In the genomic region with DNA sequence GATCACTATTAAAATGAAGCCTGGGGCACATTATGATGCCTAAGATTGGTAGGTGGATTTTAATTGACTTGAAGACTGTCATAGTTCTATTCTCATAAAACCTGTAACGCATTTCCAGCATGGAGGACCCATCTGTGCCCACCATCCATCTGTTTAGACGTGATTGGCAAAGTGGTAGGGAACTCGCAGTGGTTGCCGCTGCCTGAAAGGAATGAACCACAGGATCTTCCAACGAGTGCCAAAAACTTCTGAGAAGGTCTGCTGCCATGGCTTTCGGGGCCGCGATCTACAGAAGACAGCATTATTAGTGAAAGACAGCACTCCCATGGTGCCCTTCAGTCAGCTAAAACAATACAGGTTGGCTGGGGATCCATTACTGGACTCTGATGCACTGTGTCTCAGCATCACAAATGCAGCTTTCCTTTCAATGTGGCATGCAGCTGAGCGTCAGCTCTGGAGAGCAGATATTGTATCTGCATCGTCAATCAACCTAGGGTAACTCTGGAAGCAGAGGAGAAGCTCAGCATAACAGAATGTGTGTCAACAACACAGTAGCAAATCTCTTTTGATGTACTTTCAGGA, we compare ENCODE assay signal across 13 mouse cellular contexts. TPM values are rescaled to one million over a fixed set of nuclear protein-coding genes. Genes with fewer than 3 reads are reported as not detected.
DNase-seq lines count a peak whose midpoint lies in the region; ATAC-seq and TF ChIP-seq lines count a peak whose summit lies in the region.
"Had no signal": no experiment of that assay in that cellular context is flagged by ENCODE, and none has a peak within 500 bp of the region (broad histone marks: within the 10 kb centered on the region; RNA-seq: fewer than 3 reads in every experiment).

No protein-coding gene starts in this region.

- 0 out of 2 replicates have a peak, but pooled peaks cover 4% of the 10 kb centered on the region for H3K4me1 ChIP-seq in hindbrain, embryonic 14.5 days (replicated peaks; ENCODE audit: control insufficient read depth, insufficient read depth, low read length)
- no peaks in the 10 kb centered on the region for H3K4me1 ChIP-seq in midbrain, postnatal 0 days (ENCODE audit: insufficient read depth, low read length)
- H3K4me1 ChIP-seq: heart, embryonic 10.5 days; kidney, embryonic 15.5 days; midbrain, embryonic 12.5 days had no signal

- DNase-seq in left cerebral cortex, postnatal 4 days = peak; percentile 86
- no peak for DNase-seq in left cerebral cortex, adult 11 months (ENCODE audit: low spot score)
- DNase-seq in cerebellum, adult 9-10 months = peak; percentile 23
- peak; percentile 25 for DNase-seq in hindbrain, embryonic 14.5 days (ENCODE audit: low spot score)
- peak; percentile 92 for DNase-seq in midbrain, postnatal 0 days (ENCODE audit: low spot score)
- DNase-seq in c-Kit-positive CD71-positive TER-119-positive erythroid progenitor cells, embryonic 14.5 days (ENCODE audit: low spot score) = no peak
- no peak for DNase-seq in adrenal gland, postnatal 4 days (ENCODE audit: low spot score in 2 of 2)
- DNase-seq: adrenal gland, postnatal 14 days; lung, adult 18-20 months had no signal

- H3K27me3 ChIP-seq in hindbrain, embryonic 14.5 days (ENCODE audit: control insufficient read depth, insufficient read depth, low read length) = no peaks in the 10 kb centered on the region
- no peaks in the 10 kb centered on the region for H3K27me3 ChIP-seq in midbrain, postnatal 0 days (ENCODE audit: insufficient read depth, low read length)
- H3K27me3 ChIP-seq: CH12.LX; kidney, embryonic 15.5 days; midbrain, embryonic 12.5 days had no signal

- H3K36me3 ChIP-seq in hindbrain, embryonic 14.5 days (replicated peaks; ENCODE audit: control insufficient read depth, insufficient read depth) = 0 out of 2 replicates have a peak, but pooled peaks cover 4% of the 10 kb centered on the region
- peaks cover 4% of the 10 kb centered on the region; the same call in 1 of the 2 replicates for H3K36me3 ChIP-seq in midbrain, postnatal 0 days (ENCODE audit: insufficient read depth, low read length)

- WGBS in hindbrain, embryonic 14.5 days = 39% methylated on average over 10 of the region's 10 CpGs
- 55% methylated on average over 10 of the region's 10 CpGs for whole genome bisulfite sequencing in midbrain, postnatal 0 days

- H3K27ac ChIP-seq in hindbrain, embryonic 14.5 days = 0 out of 2 replicates have a peak overlapping the region, but pooled peaks have one; percentile 21
- H3K27ac ChIP-seq in midbrain, postnatal 0 days (ENCODE audit: low read depth, low read length) = no peak overlapping the region
- H3K27ac ChIP-seq: heart, embryonic 10.5 days; kidney, embryonic 15.5 days; midbrain, embryonic 12.5 days had no signal

- ATAC-seq in hindbrain, embryonic 14.5 days (ENCODE audit: low FRiP score) = peak; percentile 83
- ATAC-seq in midbrain, postnatal 0 days (ENCODE audit: low FRiP score) = peak; percentile 44; the same call in 1 of the 2 replicates

- H3K9ac ChIP-seq in hindbrain, embryonic 14.5 days = no peak overlapping the region
- H3K9ac ChIP-seq in midbrain, postnatal 0 days (replicated peaks; ENCODE audit: low read length, poor library complexity, severe bottlenecking) = no peak overlapping the region
- H3K9ac ChIP-seq: kidney, embryonic 15.5 days; midbrain, embryonic 12.5 days had no signal

- no peak for TF ChIP-seq CTCF in midbrain, postnatal 0 days (IDR thresholded peaks at IDR 0.05)

- H3K9me3 ChIP-seq in hindbrain, embryonic 14.5 days (ENCODE audit: control insufficient read depth, low read length) = no peaks in the 10 kb centered on the region
- H3K9me3 ChIP-seq in midbrain, postnatal 0 days (ENCODE audit: low read length) = no peaks in the 10 kb centered on the region
- H3K9me3 ChIP-seq: heart, embryonic 10.5 days; kidney, embryonic 15.5 days; midbrain, embryonic 12.5 days had no signal

- no peak overlapping the region for H3K4me3 ChIP-seq in hindbrain, embryonic 14.5 days (replicated peaks; ENCODE audit: low read length)
- H3K4me3 ChIP-seq in midbrain, postnatal 0 days (ENCODE audit: low read depth, low read length) = no peak overlapping the region
- H3K4me3 ChIP-seq: heart, embryonic 10.5 days; kidney, embryonic 15.5 days; midbrain, embryonic 12.5 days had no signal

- intact Hi-C loops in left cerebral cortex, postnatal 4 days (cut with DNase I) = no loop called here

- H3K4me2 ChIP-seq in hindbrain, embryonic 14.5 days (replicated peaks) = no peak overlapping the region
- H3K4me2 ChIP-seq in midbrain, postnatal 0 days (ENCODE audit: low read depth, low read length, poor library complexity, severe bottlenecking) = no peak overlapping the region
- H3K4me2 ChIP-seq: kidney, embryonic 15.5 days; midbrain, embryonic 12.5 days had no signal

RNA-seq across cellular contexts. Expression of a gene that starts 53.5 kb away (rescaled TPM):
- total RNA-seq in left cerebral cortex, postnatal 4 days (2021) = 10 to 100 TPM; 42.6 to 47.0 TPM
- polyA plus RNA-seq in hindbrain, embryonic 14.5 days (2014; fragmentation: Nextera tagmentation; extraction: Ambion mirVana) = 16.8 and 18.7 TPM in 2 replicates
- 50.3 and 55.1 TPM in 2 replicates for total RNA-seq in midbrain, postnatal 0 days (2014; rRNA removed)
- 11.5 and 14.8 TPM in 2 replicates for polyA plus RNA-seq in midbrain, postnatal 0 days (2015; fragmentation: Nextera tagmentation; extraction: Ambion mirVana)
- 10 to 100 TPM; 23.2 to 25.0 TPM for total RNA-seq in adrenal gland, postnatal 4 days (2021)

Comparison
In these comparisons a context has a peak if more than half of its experiments do, and no peak if none do; other contexts are left out.
1. DNase-seq: peak in left cerebral cortex, postnatal 4 days (single experiment), cerebellum, adult 9-10 months (single experiment), hindbrain, embryonic 14.5 days (single experiment) and midbrain, postnatal 0 days (single experiment); none in left cerebral cortex, adult 11 months (single experiment), c-Kit-positive CD71-positive TER-119-positive erythroid progenitor cells, embryonic 14.5 days (single experiment) and adrenal gland, postnatal 4 days (0 of 2).